Mouse (Mus musculus): ENCODE data around the gene Hus1b. TPM values are rescaled to one million over a fixed set of nuclear protein-coding genes. Genes with fewer than 3 reads are reported as not detected.

Gene Hus1b
- 1 to 10 TPM; 1.1 to 1.6 TPM for total RNA-seq (2023)

DNA sequence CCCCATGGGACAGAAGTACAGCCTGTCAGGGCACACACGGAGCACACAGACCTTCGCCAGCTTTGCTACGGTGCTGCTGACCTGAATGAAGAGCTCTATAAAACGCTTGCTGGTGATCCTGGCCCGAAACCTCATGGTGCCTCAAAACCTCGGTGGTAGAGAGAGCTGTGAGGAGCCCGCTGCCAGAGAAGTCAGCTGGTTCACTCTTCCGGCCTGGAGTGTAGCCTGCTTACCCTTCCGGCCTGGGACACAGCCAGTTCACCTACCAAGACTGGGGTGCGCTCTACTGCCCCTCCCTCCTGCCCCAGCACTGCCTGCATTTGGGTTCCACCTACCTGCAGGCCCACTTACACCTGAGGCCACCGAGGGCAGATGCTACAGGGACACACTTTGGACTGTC, at the start of gene Hus1b:
TSS of gene Hus1b (minus strand) at position 220 of the 400 bp plus-strand sequence.

DNA sequence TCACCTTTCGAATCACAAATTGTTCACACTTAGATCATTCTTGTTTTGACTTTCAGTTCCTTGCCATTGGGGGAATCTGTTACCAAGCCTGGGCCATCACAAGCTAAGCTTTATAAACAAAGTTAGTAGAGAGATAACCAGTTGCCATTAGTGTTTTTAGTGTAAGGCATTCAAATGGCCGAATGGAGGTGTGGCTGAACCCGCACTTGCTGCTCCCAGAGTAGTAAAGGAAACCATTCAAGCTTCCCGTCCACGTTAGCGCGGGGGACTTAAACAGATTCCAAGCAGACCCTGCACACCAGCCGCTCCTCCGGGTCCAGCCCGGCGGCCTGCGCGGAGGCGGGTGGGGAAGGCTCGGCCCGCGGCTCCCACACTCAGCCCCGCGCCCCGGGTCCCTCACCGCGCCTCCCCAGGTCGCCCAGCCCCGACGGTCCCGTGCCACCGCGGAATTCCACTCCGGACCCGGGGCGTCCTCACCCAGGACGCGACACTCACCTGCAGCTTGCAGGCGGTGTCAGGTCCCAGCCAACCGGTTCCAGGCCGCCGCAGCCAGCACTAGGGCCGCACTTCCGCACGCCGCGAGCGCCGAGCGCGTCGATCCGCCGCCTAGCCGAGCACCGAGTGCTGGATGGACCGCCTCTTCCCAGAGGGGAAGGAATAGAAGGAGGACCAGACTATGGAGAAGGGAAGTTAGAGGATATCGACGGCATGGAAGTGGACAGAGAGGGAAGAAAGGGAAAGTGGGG, 26.1 kb upstream of the Hus1b start, which contains the start of the genes Exoc2 and Gm5447:
TSS of gene Exoc2 (minus strand) at position 593 of the 746 bp plus-strand sequence.
TSS of gene Gm5447 (plus strand) at position 704 of the 746 bp plus-strand sequence.

Other genes starting within 250 kb of the Hus1b start
- gene Irf4, start 198.5 kb downstream of the Hus1b start, total RNA-seq (2023), result 10 to 100 TPM; 50.2 to 62.3 TPM
- 10 to 100 TPM; 57.7 to 58.8 TPM for gene Exoc2, start 26.3 kb upstream of the Hus1b start, total RNA-seq (2023)
- gene Gm5447, start 26.4 kb upstream of the Hus1b start, total RNA-seq (2023), result not detected